Mouse (Mus musculus): ENCODE measurements around the gene Ica1.

Ica1 gene

GRCm38 (mm10) chr6:8778296-8778649 is at the start of gene Ica1:
Ica1 (minus strand) TSS chr6:8778488.
- no peak for DNase-seq (ENCODE audit: low read depth in 1 of 2, low spot score in 2 of 2)

GRCm38 (mm10) chr6:8819866-8820265 is 41.6 kb upstream of the Ica1 start:
- no peak for DNase-seq (ENCODE audit: low read depth in 1 of 2, low spot score in 2 of 2)

- no peak for DNase-seq (ENCODE audit: low read depth in 1 of 2, low spot score in 2 of 2)
These were observed 36.2 kb upstream of the Ica1 start for GRCm38 (mm10) chr6:8814332-8815002.

- no peak for DNase-seq (ENCODE audit: low read depth in 1 of 2, low spot score in 2 of 2)
These were observed 24.4 kb upstream of the Ica1 start for GRCm38 (mm10) chr6:8802561-8803150.

GRCm38 (mm10) chr6:8792385-8792784 is 14.1 kb upstream of the Ica1 start:
- no peak for DNase-seq (ENCODE audit: low read depth in 1 of 2, low spot score in 2 of 2)

- DNase-seq (ENCODE audit: low read depth in 1 of 2, low spot score in 2 of 2) = no peak
These were observed 13.5 kb upstream of the Ica1 start for GRCm38 (mm10) chr6:8791781-8792180.

- no peak for DNase-seq (ENCODE audit: low read depth in 1 of 2, low spot score in 2 of 2)
These were observed 2.3 kb upstream of the Ica1 start for GRCm38 (mm10) chr6:8780618-8781017.

- DNase-seq (ENCODE audit: low read depth in 1 of 2, low spot score in 2 of 2) = no peak
These were observed 635 bp downstream of the Ica1 start for GRCm38 (mm10) chr6:8777411-8778295.

- no peak for DNase-seq (ENCODE audit: low read depth in 1 of 2, low spot score in 2 of 2)
These were observed 6.7 kb downstream of the Ica1 start for GRCm38 (mm10) chr6:8771539-8771938.

- DNase-seq (ENCODE audit: low read depth in 1 of 2, low spot score in 2 of 2) = no peak
These were observed 7.9 kb downstream of the Ica1 start for GRCm38 (mm10) chr6:8770341-8770740.

- no peak for DNase-seq (ENCODE audit: low read depth in 1 of 2, low spot score in 2 of 2)
These were observed 8.5 kb downstream of the Ica1 start for GRCm38 (mm10) chr6:8769803-8770202.

- DNase-seq (ENCODE audit: low read depth in 1 of 2, low spot score in 2 of 2) = no peak
These were observed 11.6 kb downstream of the Ica1 start for GRCm38 (mm10) chr6:8766652-8767051.

GRCm38 (mm10) chr6:8765801-8766200 is 12.5 kb downstream of the Ica1 start:
- no peak for DNase-seq (ENCODE audit: low read depth in 1 of 2, low spot score in 2 of 2)

GRCm38 (mm10) chr6:8765064-8765463 is 13.2 kb downstream of the Ica1 start:
- DNase-seq (ENCODE audit: low read depth in 1 of 2, low spot score in 2 of 2) = no peak

GRCm38 (mm10) chr6:8760708-8761294 is 17.5 kb downstream of the Ica1 start:
- DNase-seq (ENCODE audit: low read depth in 1 of 2, low spot score in 2 of 2) = no peak

GRCm38 (mm10) chr6:8759901-8760300 is 18.4 kb downstream of the Ica1 start:
- DNase-seq (ENCODE audit: low read depth in 1 of 2, low spot score in 2 of 2) = no peak

GRCm38 (mm10) chr6:8755760-8756276 is 22.5 kb downstream of the Ica1 start:
- no peak for DNase-seq (ENCODE audit: low read depth in 1 of 2, low spot score in 2 of 2)

GRCm38 (mm10) chr6:8754486-8754885 is 23.8 kb downstream of the Ica1 start:
- no peak for DNase-seq (ENCODE audit: low read depth in 1 of 2, low spot score in 2 of 2)

GRCm38 (mm10) chr6:8753723-8754036 is 24.6 kb downstream of the Ica1 start:
- DNase-seq (ENCODE audit: low read depth in 1 of 2, low spot score in 2 of 2) = no peak

GRCm38 (mm10) chr6:8752984-8753722 is 25.1 kb downstream of the Ica1 start:
- no peak for DNase-seq (ENCODE audit: low read depth in 1 of 2, low spot score in 2 of 2)

- DNase-seq (ENCODE audit: low read depth in 1 of 2, low spot score in 2 of 2) = no peak
These were observed 33.4 kb downstream of the Ica1 start for GRCm38 (mm10) chr6:8744886-8745285.
